Mouse (Mus musculus): Measurements from ENCODE around the gene Pmm1. TPM values are rescaled to one million over a fixed set of nuclear protein-coding genes. Genes with fewer than 3 reads are reported as not detected.

Gene Pmm1
- polyA plus RNA-seq, 1 experiment from 2014 or later = 19.9 TPM

- H3K4me2 ChIP-seq (ENCODE audit: low read depth, low read length) = peak overlapping the region; percentile 96
- peaks cover 3% of the 10 kb centered on the region; the same call in 1 of the 2 replicates for H3K4me1 ChIP-seq (ENCODE audit: control insufficient read depth, insufficient read depth, low read length)
- no peak for DNase-seq (ENCODE audit: low spot score)
- H3K27ac ChIP-seq (replicated peaks; ENCODE audit: low read depth, low read length) = no peak overlapping the region
- WGBS = 85% methylated on average over 11 of the region's 11 CpGs
- H3K9me3 ChIP-seq (replicated peaks; ENCODE audit: control insufficient read depth, low read length) = no peaks in the 10 kb centered on the region
- peak overlapping the region; percentile 63 for H3K4me3 ChIP-seq (ENCODE audit: low read depth, low read length)
- no peaks in the 10 kb centered on the region for H3K36me3 ChIP-seq (replicated peaks; ENCODE audit: control insufficient read depth, insufficient read depth, low read depth, low read length)
- no peak overlapping the region for H3K9ac ChIP-seq (replicated peaks; ENCODE audit: low read length)
- ATAC-seq (replicated peaks; ENCODE audit: insufficient number of reproducible peaks, low FRiP score, low TSS enrichment, low read depth) = no peak
- no peaks in the 10 kb centered on the region for H3K27me3 ChIP-seq (ENCODE audit: control insufficient read depth, insufficient read depth, low read length)
Measured at GRCm38 (mm10) chr15:81924933-81925332, 35.8 kb downstream of the Pmm1 start.

- H3K4me1 ChIP-seq (ENCODE audit: control insufficient read depth, insufficient read depth, low read length) = peaks cover 3% of the 10 kb centered on the region; the same call in 1 of the 2 replicates
- no peak overlapping the region for H3K4me3 ChIP-seq (ENCODE audit: low read depth, low read length)
- no peak overlapping the region for H3K27ac ChIP-seq (replicated peaks; ENCODE audit: low read depth, low read length)
- 76% methylated on average over 5 of the region's 5 CpGs for WGBS
- no peaks in the 10 kb centered on the region for H3K27me3 ChIP-seq (ENCODE audit: control insufficient read depth, insufficient read depth, low read length)
- no peak for ATAC-seq (replicated peaks; ENCODE audit: insufficient number of reproducible peaks, low FRiP score, low TSS enrichment, low read depth)
- H3K36me3 ChIP-seq (replicated peaks; ENCODE audit: control insufficient read depth, insufficient read depth, low read depth, low read length) = no peaks in the 10 kb centered on the region
- no peaks in the 10 kb centered on the region for H3K9me3 ChIP-seq (replicated peaks; ENCODE audit: control insufficient read depth, low read length)
- no peak overlapping the region for H3K9ac ChIP-seq (replicated peaks; ENCODE audit: low read length)
- DNase-seq (ENCODE audit: low spot score) = no peak
- no peak overlapping the region for H3K4me2 ChIP-seq (ENCODE audit: low read depth, low read length)
Measured at GRCm38 (mm10) chr15:81921255-81921654, 39.5 kb downstream of the Pmm1 start.

- Histone ChIP-seq H3K4me3 (ENCODE audit: low read depth, low read length) (no peak overlapping the region), H3K4me2 (ENCODE audit: low read depth, low read length) (no peak overlapping the region), H3K4me1 (ENCODE audit: control insufficient read depth, insufficient read depth, low read length) (peaks cover 3% of the 10 kb centered on the region; the same call in 1 of the 2 replicates), H3K9me3 (replicated peaks; ENCODE audit: control insufficient read depth, low read length) (no peaks in the 10 kb centered on the region), H3K36me3 (replicated peaks; ENCODE audit: control insufficient read depth, insufficient read depth, low read depth, low read length) (no peaks in the 10 kb centered on the region; the same call in 1 of the 2 replicates), H3K9ac (replicated peaks; ENCODE audit: low read length) (no peak overlapping the region), H3K27ac (replicated peaks; ENCODE audit: low read depth, low read length) (no peak overlapping the region), H3K27me3 (ENCODE audit: control insufficient read depth, insufficient read depth, low read length) (no peaks in the 10 kb centered on the region)
- no peak for ATAC-seq (replicated peaks; ENCODE audit: insufficient number of reproducible peaks, low FRiP score, low TSS enrichment, low read depth)
- 82% methylated on average over 10 of the region's 10 CpGs for whole genome bisulfite sequencing
- DNase-seq (ENCODE audit: low spot score) = no peak
Measured at GRCm38 (mm10) chr15:81920546-81921217, 40.0 kb downstream of the Pmm1 start.

GRCm38 (mm10) chr15:81919062-81919461 is 41.7 kb downstream of the Pmm1 start:
- Histone ChIP-seq H3K27ac (replicated peaks; ENCODE audit: low read depth, low read length) (no peak overlapping the region), H3K9me3 (replicated peaks; ENCODE audit: control insufficient read depth, low read length) (no peaks in the 10 kb centered on the region), H3K4me2 (ENCODE audit: low read depth, low read length) (no peak overlapping the region), H3K9ac (replicated peaks; ENCODE audit: low read length) (no peak overlapping the region), H3K27me3 (ENCODE audit: control insufficient read depth, insufficient read depth, low read length) (no peaks in the 10 kb centered on the region), H3K36me3 (replicated peaks; ENCODE audit: control insufficient read depth, insufficient read depth, low read depth, low read length) (peaks cover 4% of the 10 kb centered on the region), H3K4me1 (ENCODE audit: control insufficient read depth, insufficient read depth, low read length) (no peaks in the 10 kb centered on the region), H3K4me3 (ENCODE audit: low read depth, low read length) (no peak overlapping the region)
- ATAC-seq (replicated peaks; ENCODE audit: insufficient number of reproducible peaks, low FRiP score, low TSS enrichment, low read depth) = no peak
- no peak for DNase-seq (ENCODE audit: low spot score)
- 75% methylated on average over 5 of the region's 5 CpGs for WGBS

GRCm38 (mm10) chr15:81917621-81918463 is 42.9 kb downstream of the Pmm1 start:
- H3K36me3 ChIP-seq (replicated peaks; ENCODE audit: control insufficient read depth, insufficient read depth, low read depth, low read length) = peaks cover 7% of the 10 kb centered on the region
- ATAC-seq (replicated peaks; ENCODE audit: insufficient number of reproducible peaks, low FRiP score, low TSS enrichment, low read depth) = 0 out of 2 replicates have a peak, but pooled peaks have one; percentile 66
- WGBS = 64% methylated on average over 6 of the region's 6 CpGs

GRCm38 (mm10) chr15:81917201-81917600 is 43.5 kb downstream of the Pmm1 start:
- no peak overlapping the region for H3K4me2 ChIP-seq (ENCODE audit: low read depth, low read length)
- WGBS = 95% methylated on average over 12 of the region's 12 CpGs

More at GRCm38 (mm10) chr15:81917621-81918463, 42.9 kb downstream of the Pmm1 start:
- Histone ChIP-seq H3K27me3 (ENCODE audit: control insufficient read depth, insufficient read depth, low read length) (no peaks in the 10 kb centered on the region), H3K27ac (replicated peaks; ENCODE audit: low read depth, low read length) (no peak overlapping the region), H3K4me3 (ENCODE audit: low read depth, low read length) (no peak overlapping the region), H3K4me2 (ENCODE audit: low read depth, low read length) (no peak overlapping the region), H3K9me3 (replicated peaks; ENCODE audit: control insufficient read depth, low read length) (no peaks in the 10 kb centered on the region), H3K4me1 (ENCODE audit: control insufficient read depth, insufficient read depth, low read length) (no peaks in the 10 kb centered on the region), H3K9ac (replicated peaks; ENCODE audit: low read length) (no peak overlapping the region)
- DNase-seq (ENCODE audit: low spot score) = peak; percentile 69

GRCm38 (mm10) chr15:81915663-81916062 is 45.1 kb downstream of the Pmm1 start:
- Histone ChIP-seq H3K4me1 (ENCODE audit: control insufficient read depth, insufficient read depth, low read length) (no peaks in the 10 kb centered on the region), H3K9me3 (replicated peaks; ENCODE audit: control insufficient read depth, low read length) (no peaks in the 10 kb centered on the region), H3K9ac (replicated peaks; ENCODE audit: low read length) (no peak overlapping the region), H3K4me2 (ENCODE audit: low read depth, low read length) (no peak overlapping the region), H3K4me3 (ENCODE audit: low read depth, low read length) (no peak overlapping the region), H3K27me3 (ENCODE audit: control insufficient read depth, insufficient read depth, low read length) (no peaks in the 10 kb centered on the region), H3K27ac (replicated peaks; ENCODE audit: low read depth, low read length) (no peak overlapping the region), H3K36me3 (replicated peaks; ENCODE audit: control insufficient read depth, insufficient read depth, low read depth, low read length) (peaks cover 7% of the 10 kb centered on the region)
- ATAC-seq (replicated peaks; ENCODE audit: insufficient number of reproducible peaks, low FRiP score, low TSS enrichment, low read depth) (no peak), DNase-seq (ENCODE audit: low spot score) (no peak)
- 79% methylated on average over 5 of the region's 5 CpGs for WGBS

More at GRCm38 (mm10) chr15:81917201-81917600, 43.5 kb downstream of the Pmm1 start:
- H3K27ac ChIP-seq (replicated peaks; ENCODE audit: low read depth, low read length) = no peak overlapping the region
- no peaks in the 10 kb centered on the region for H3K9me3 ChIP-seq (replicated peaks; ENCODE audit: control insufficient read depth, low read length)
- no peak overlapping the region for H3K4me3 ChIP-seq (ENCODE audit: low read depth, low read length)
- H3K27me3 ChIP-seq (ENCODE audit: control insufficient read depth, insufficient read depth, low read length) = no peaks in the 10 kb centered on the region
- ATAC-seq (replicated peaks; ENCODE audit: insufficient number of reproducible peaks, low FRiP score, low TSS enrichment, low read depth) = no peak
- DNase-seq (ENCODE audit: low spot score) = no peak
- no peaks in the 10 kb centered on the region for H3K4me1 ChIP-seq (ENCODE audit: control insufficient read depth, insufficient read depth, low read length)
- no peak overlapping the region for H3K9ac ChIP-seq (replicated peaks; ENCODE audit: low read length)
- H3K36me3 ChIP-seq (replicated peaks; ENCODE audit: control insufficient read depth, insufficient read depth, low read depth, low read length) = peaks cover 7% of the 10 kb centered on the region

GRCm38 (mm10) chr15:81914668-81915067 is 46.1 kb downstream of the Pmm1 start:
- H3K27me3 ChIP-seq (ENCODE audit: control insufficient read depth, insufficient read depth, low read length) = no peaks in the 10 kb centered on the region
- no peak overlapping the region for H3K9ac ChIP-seq (replicated peaks; ENCODE audit: low read length)
- WGBS = 84% methylated on average over 5 of the region's 5 CpGs
- no peaks in the 10 kb centered on the region for H3K4me1 ChIP-seq (ENCODE audit: control insufficient read depth, insufficient read depth, low read length)
- H3K27ac ChIP-seq (replicated peaks; ENCODE audit: low read depth, low read length) = no peak overlapping the region
- ATAC-seq (replicated peaks; ENCODE audit: insufficient number of reproducible peaks, low FRiP score, low TSS enrichment, low read depth) (no peak), DNase-seq (ENCODE audit: low spot score) (no peak)
- H3K4me3 ChIP-seq (ENCODE audit: low read depth, low read length) = no peak overlapping the region
- no peak overlapping the region for H3K4me2 ChIP-seq (ENCODE audit: low read depth, low read length)
- peaks cover 7% of the 10 kb centered on the region for H3K36me3 ChIP-seq (replicated peaks; ENCODE audit: control insufficient read depth, insufficient read depth, low read depth, low read length)
- no peaks in the 10 kb centered on the region for H3K9me3 ChIP-seq (replicated peaks; ENCODE audit: control insufficient read depth, low read length)
